Mouse (Mus musculus): Measurements from ENCODE around the gene Gm15293. TPM values are rescaled to one million over a fixed set of nuclear protein-coding genes. Genes with fewer than 3 reads are reported as not detected.
"Not testable (repeated sequence)": the region's sequence is repeated elsewhere in the genome, so short reads cannot be mapped to it uniquely, and the experiment has no call there.

The Gm15293 gene
- polyA plus RNA-seq (2016; fragmentation: Nextera tagmentation; extraction: Ambion mirVana), result not detected in 2 replicates

- H3K27ac ChIP-seq (replicated peaks); DNase-seq (ENCODE audit: low spot score); H3K4me1 ChIP-seq; H3K9me3 ChIP-seq (replicated peaks); H3K27me3 ChIP-seq (ENCODE audit: low read depth, poor library complexity, severe bottlenecking); H3K4me3 ChIP-seq; H3K36me3 ChIP-seq: not testable (repeated sequence)
- WGBS, result no CpG with 5 or more reads among the region's 1 CpGs
Measured at GRCm38 (mm10) chr8:21201261-21201660, at the start of gene Gm15293. TSS of gene Gm15293 (plus strand) at chr8:21201561.

GRCm38 (mm10) chr8:21161977-21162376 is 39.4 kb upstream of the Gm15293 start, which contains the start of gene Defa22:
TSS of gene Defa22 (plus strand) at chr8:21162277.
- H3K27me3 ChIP-seq (ENCODE audit: low read depth, poor library complexity, severe bottlenecking); H3K36me3 ChIP-seq; H3K9me3 ChIP-seq (replicated peaks); H3K4me1 ChIP-seq; DNase-seq (ENCODE audit: low spot score); H3K4me3 ChIP-seq; H3K27ac ChIP-seq (replicated peaks): not testable (repeated sequence)
- WGBS, result no CpG with 5 or more reads among the region's 1 CpGs

- not testable (repeated sequence) for DNase-seq (ENCODE audit: low spot score); H3K4me1 ChIP-seq
- no CpG with 5 or more reads among the region's 1 CpGs for WGBS
Measured at GRCm38 (mm10) chr8:21191314-21191713, 10.0 kb upstream of the Gm15293 start, which contains the start of gene Defa31. TSS of gene Defa31 (plus strand) at chr8:21191614.

More at GRCm38 (mm10) chr8:21191314-21191713, 10.0 kb upstream of the Gm15293 start, which contains the start of gene Defa31:
- H3K4me3 ChIP-seq; H3K9me3 ChIP-seq (replicated peaks); H3K27ac ChIP-seq (replicated peaks); H3K27me3 ChIP-seq (ENCODE audit: low read depth, poor library complexity, severe bottlenecking); H3K36me3 ChIP-seq: not testable (repeated sequence)

Other genes with a start within 250 kb of the Gm15293 start
- gene Defa21, start 176.0 kb upstream of the Gm15293 start, polyA plus RNA-seq (2016; fragmentation: Nextera tagmentation; extraction: Ambion mirVana), result not detected in 2 replicates
- gene Defa23, start 146.5 kb upstream of the Gm15293 start, polyA plus RNA-seq (2016; fragmentation: Nextera tagmentation; extraction: Ambion mirVana), result not detected in 2 replicates
- gene Defa35, start 136.5 kb upstream of the Gm15293 start, polyA plus RNA-seq (2016; fragmentation: Nextera tagmentation; extraction: Ambion mirVana), result not detected in 2 replicates
- gene Defa25, start 117.1 kb upstream of the Gm15293 start, polyA plus RNA-seq (2016; fragmentation: Nextera tagmentation; extraction: Ambion mirVana), result not detected in 2 replicates
- gene Gm14851, start 105.5 kb upstream of the Gm15293 start, polyA plus RNA-seq (2016; fragmentation: Nextera tagmentation; extraction: Ambion mirVana), result not detected in 2 replicates
- not detected in 2 replicates for gene Defa30, start 66.9 kb upstream of the Gm15293 start, polyA plus RNA-seq (2016; fragmentation: Nextera tagmentation; extraction: Ambion mirVana)
- not detected in 2 replicates for gene Defa22, start 39.3 kb upstream of the Gm15293 start, polyA plus RNA-seq (2016; fragmentation: Nextera tagmentation; extraction: Ambion mirVana)
- not detected in 2 replicates for gene Defa31, start 9.9 kb upstream of the Gm15293 start, polyA plus RNA-seq (2016; fragmentation: Nextera tagmentation; extraction: Ambion mirVana)
- not detected in 2 replicates for gene Gm15292, start 48.2 kb downstream of the Gm15293 start, polyA plus RNA-seq (2016; fragmentation: Nextera tagmentation; extraction: Ambion mirVana)
- not detected in 2 replicates for gene Defa27, start 114.0 kb downstream of the Gm15293 start, polyA plus RNA-seq (2016; fragmentation: Nextera tagmentation; extraction: Ambion mirVana)
- gene Defa29, start 125.5 kb downstream of the Gm15293 start, polyA plus RNA-seq (2016; fragmentation: Nextera tagmentation; extraction: Ambion mirVana), result not detected in 2 replicates
- not detected in 2 replicates for gene Defa2, start 177.0 kb downstream of the Gm15293 start, polyA plus RNA-seq (2016; fragmentation: Nextera tagmentation; extraction: Ambion mirVana)
- not detected in 2 replicates for gene Defa33, start 190.2 kb downstream of the Gm15293 start, polyA plus RNA-seq (2016; fragmentation: Nextera tagmentation; extraction: Ambion mirVana)
- not detected in 2 replicates for gene Defa36, start 225.8 kb downstream of the Gm15293 start, polyA plus RNA-seq (2016; fragmentation: Nextera tagmentation; extraction: Ambion mirVana)